Mouse (Mus musculus): ENCODE measurements around the gene Ndufs3.

The Ndufs3 gene

DNA sequence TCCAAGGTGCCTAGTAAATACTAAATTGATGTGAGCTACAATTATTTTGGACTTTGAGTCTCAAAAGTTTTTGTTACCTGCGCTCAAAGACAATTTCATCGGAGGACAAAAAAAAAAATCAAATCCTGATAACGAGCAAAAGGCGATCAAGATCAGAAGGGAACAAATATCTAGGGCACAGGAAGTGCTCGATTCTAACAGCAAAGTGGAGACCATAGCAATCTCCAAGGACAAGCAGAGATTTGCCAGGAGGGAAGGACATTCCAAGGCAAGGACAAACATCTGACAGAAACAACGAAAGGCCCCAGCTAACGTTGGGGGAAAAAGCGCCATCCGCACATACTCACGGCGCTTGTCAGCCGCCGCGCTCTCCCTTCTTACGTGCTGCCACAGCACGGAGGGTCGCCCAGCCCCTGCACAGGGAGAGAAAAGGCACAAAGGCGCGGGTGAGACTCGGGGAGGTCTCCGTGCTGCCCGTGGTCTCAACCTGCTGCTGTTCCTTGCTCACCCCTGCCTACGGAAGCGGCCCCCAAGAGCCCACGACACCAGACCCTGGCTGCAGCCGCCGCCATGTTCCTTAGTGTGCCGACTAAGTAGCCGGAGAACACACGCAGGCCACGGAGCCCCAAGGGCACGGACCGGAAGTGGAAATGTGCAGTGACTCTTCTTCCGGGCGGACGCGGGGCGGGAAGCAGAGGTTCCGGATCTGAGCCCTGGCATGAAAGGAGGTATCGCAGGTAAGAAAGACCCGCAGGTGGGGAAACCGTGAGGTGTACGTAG lies at the start of gene Ndufs3, which contains the start of gene Kbtbd4:
Gene Ndufs3 (minus strand): TSS at position 752 of the 780 bp plus-strand sequence.
Gene Kbtbd4 (plus strand): TSS at position 665 of the 780 bp plus-strand sequence.
- DNase-seq: peak; percentile 93

GRCm38 (mm10) chr2:90953461-90953860 lies 48.8 kb upstream of the Ndufs3 start:
- DNase-seq: no peak

DNA sequence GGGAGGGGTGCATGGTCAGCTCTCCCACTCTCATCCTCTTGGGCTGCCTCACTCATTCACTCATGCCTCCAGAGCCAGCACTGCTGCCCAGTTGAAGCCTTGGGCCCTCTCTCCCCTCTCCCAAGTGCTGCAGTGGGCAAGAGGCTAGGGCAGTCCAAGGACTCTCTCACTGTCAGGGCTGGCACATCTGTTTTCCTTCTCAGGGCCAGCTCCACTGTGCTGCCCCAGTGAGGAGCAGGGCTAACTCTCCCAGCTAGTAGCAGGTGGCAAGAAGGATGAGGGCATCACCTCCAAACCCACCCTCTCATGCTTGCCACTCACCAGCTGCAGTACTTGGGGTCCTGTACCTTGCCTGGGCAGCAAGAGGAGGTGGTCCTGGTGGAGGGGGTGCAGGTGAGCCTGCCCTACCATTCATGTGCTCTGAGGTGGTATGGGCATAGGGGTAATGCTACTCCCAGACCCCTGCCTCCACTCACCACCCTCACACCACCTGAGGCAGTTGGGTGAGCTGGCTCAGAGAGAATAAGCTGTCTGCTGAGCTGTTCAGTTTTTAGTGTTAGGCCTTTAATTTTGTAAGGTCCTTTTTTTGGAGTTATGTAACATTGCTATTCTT lies 46.1 kb upstream of the Ndufs3 start:
- no peak for DNase-seq

DNA sequence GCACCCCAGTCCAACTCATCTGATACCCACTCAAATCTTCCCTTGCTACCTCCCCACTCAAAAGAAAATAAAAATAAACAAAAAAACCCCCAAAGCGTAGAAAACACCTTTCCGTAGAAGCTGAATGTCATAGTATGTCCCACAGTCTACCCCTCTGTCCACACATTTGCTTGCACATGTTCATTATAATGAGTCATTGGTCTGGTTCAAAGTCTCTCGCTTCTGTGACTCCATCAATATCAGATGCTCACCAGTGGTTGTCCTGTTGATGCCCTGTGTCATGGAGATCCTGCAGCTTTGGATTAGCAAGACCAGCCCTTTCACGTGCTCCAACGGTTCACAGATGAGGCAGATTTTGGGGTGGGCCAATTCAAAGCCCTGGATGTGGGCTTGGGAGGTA lies 45.5 kb upstream of the Ndufs3 start:
- DNase-seq: no peak

GRCm38 (mm10) chr2:90941744-90942143 lies 37.1 kb upstream of the Ndufs3 start:
- DNase-seq: no peak

- peak; percentile 88 to 89 for DNase-seq
Observed at GRCm38 (mm10) chr2:90940233-90941229, 35.9 kb upstream of the Ndufs3 start, which contains the start of gene Celf1. Gene Celf1, plus strand, starts transcription at chr2:90940382.

DNA sequence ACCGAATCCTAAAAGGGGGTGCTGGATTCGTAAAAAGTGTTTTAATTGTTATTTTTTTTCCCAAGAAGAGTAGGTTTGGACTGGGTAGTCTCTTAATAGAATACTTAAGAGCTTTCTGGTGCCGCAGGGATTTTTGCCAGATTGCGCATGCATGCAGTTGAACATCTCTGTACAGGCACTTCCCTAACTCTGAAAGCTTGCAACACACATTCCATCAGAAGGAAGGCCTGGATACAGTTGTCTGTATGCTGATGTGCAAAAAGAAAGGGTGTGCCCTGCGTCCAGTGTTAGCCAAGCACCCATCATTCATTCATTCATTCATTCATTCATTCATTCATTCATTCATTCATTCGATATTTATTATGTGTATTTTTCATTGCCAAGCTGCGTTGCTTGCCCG lies 35.1 kb upstream of the Ndufs3 start:
- peak; percentile 30 to 38 for DNase-seq

DNA sequence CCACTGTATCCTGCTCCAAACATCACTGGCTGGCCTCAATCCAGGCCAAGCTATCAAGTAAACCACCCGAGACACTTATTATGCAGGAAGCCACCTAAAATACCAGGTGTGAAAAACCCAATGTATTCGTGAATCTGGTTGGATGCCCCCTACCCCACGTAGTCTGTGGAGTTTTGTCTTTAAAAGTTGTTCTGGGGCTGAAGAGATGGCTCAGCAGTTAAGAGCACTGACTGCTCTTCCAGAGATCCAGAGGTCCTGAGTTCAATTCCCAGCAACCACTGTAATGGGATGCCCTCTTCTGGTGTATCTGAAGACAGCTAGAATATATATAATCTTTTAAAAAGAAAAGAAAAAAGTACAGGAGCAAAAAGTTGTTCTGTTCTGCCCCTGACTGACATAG lies 33.7 kb upstream of the Ndufs3 start:
- no peak for DNase-seq

- DNase-seq: no peak
Observed at GRCm38 (mm10) chr2:90932273-90932672, 27.6 kb upstream of the Ndufs3 start.

- no peak for DNase-seq
Observed at GRCm38 (mm10) chr2:90931829-90932228, 27.2 kb upstream of the Ndufs3 start.

- no peak for DNase-seq
Observed at GRCm38 (mm10) chr2:90928566-90928965, 23.9 kb upstream of the Ndufs3 start.

DNA sequence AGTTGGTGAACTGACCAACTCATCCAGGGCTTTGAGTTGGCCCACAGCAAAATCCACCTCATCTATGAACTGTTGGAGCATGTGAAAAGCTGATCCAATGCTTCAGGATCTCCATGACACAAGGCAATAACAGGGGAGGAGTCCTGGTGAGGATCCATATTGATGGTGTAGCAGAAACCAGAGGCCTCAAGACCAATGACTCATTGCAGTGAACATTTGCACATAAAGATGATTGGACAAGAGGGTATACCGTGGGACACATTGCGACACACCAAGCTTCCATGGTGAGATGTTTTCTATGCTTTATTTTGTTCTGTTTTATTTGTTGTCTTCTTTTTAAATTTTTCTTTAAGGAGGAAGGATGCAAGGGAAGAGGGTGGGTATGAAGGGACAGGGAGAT lies 18.0 kb upstream of the Ndufs3 start:
- DNase-seq: no peak

DNA sequence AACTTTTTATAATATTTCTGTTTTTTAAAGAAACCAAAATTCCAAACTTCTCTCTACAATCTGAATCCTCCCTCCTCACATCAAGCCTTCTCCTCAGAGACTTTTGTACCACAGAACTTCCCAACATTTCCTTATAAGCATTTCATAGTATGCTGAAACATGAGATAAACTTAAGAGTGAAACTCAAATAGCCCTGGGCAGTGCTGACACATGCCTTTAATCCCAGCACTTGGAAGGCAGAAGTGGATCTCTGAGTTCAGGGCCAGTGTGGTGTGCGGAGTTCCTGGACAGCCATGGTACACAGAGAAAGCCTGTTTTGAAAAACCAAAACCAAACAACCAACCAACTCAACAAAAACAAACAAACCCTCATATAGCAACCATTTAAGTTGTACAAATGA lies 16.6 kb upstream of the Ndufs3 start:
- DNase-seq: no peak

DNA sequence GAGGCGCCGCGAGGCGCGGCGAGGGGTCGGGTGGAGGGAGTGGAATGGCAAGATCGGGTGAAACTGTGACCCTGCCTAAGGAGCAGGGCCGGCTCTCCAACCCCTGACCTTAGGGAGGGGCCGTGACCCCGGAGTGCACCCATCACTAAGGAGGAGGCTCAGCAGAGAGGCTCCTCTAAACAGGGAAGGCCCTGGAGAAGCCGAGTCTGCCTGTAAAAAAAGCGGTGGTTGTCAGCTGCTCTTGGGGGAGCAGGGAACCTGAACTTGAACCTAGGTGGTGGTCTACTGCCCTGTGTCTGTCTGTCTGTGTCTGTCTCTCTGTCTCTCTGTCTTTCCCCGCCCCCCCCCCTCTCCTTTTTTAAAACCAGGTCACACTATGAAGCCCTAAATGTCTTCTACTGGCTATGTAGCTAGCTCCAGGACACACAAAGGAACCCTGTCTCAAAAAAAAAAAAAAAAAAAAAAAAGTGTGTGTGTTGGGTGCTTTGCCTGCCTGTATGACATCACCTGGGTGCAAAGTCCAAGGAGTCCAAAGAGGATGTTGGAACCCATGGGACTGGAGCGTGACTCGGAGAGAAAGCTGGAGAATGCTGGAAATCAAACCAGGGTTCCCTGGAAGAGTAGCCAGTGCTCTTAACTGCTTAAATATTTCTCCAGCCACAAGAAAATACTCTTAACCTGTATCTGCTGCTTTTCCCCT lies 13.5 kb upstream of the Ndufs3 start:
- DNase-seq: peak in 1 of 2 experiments; percentile 21

GRCm38 (mm10) chr2:90917233-90917998 lies 12.8 kb upstream of the Ndufs3 start:
- peak; percentile 78 to 79 for DNase-seq

DNA sequence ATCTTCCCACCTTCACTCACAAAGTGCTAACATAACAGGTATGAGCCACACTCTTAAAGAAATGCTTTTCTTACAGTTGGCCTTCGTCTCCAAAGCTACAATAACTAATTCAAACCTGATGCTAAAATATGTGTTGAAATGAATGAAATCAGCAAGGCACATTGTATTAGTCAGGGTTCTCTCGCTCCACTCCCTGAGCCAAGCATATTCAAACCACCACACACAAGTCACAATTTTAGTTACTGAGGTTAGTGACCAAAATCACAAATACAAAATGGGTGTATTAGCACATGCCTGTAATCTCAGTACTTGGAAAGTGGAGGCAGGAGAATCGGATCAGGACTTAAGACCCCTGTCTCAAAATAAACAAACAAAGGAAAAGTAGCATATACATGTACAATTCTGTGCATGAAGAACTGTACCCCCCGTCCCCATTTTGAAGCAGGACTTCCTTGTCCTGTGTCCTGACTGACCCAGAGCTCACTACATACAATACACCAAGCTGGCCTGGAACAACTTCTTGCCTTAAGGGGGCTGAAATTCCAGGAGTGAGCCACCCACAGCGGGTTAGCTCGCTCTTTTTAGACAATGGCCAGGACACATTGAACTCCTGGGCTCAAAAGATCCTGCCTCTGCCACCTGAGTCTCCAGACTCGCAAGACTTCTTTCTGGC lies 12.1 kb upstream of the Ndufs3 start:
- DNase-seq: no peak

- DNase-seq: no peak
Observed at GRCm38 (mm10) chr2:90915516-90915915, 10.9 kb upstream of the Ndufs3 start.

- peak; percentile 50 to 63 for DNase-seq
Observed at GRCm38 (mm10) chr2:90913671-90914070, 9.0 kb upstream of the Ndufs3 start.

DNA sequence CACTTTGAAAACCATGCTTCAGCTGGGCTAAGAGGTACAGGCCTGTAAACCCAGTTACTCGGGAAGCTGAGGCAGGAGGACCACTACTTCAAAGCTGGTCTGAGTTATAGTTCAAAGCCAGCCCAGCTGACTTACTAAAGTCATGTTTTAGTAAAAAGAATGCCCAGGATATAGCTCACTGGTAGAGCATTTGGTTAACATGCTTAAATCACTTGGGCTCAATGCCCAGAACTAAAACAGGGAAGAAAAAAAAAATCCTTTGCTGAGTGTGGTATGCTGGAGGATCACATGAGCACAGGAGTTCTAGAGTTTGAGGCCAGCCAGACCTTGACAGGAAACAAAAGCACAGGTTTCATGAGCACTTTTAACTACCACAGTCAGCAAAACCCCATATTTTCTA lies 7.0 kb upstream of the Ndufs3 start:
- DNase-seq: no peak

- no peak for DNase-seq
Observed at GRCm38 (mm10) chr2:90910861-90911260, 6.2 kb upstream of the Ndufs3 start.

GRCm38 (mm10) chr2:90906721-90907120 lies 2.1 kb upstream of the Ndufs3 start:
- DNase-seq: no peak
